Mouse (Mus musculus) midbrain, embryonic 13.5 days (tissue): ENCODE data around the gene 4933415F23Rik. TPM values are rescaled to one million over a fixed set of nuclear protein-coding genes. Genes with fewer than 3 reads are reported as not detected.
A peak's percentile ranks its signal among the peaks of the same experiment; 100 is the strongest.

Experiments
- ATAC-seq: fragments of 200-750 bp; cut with Nextera tagmentation; 2 replicates; pipeline ENCODE4 v1.8.0; 2017; ENCODE audit warnings: mild to moderate bottlenecking, moderate TSS enrichment, moderate library complexity
- H3K27ac ChIP-seq: fragments of 300-500 bp; sonication (generic); 2 replicates; pipeline ENCODE4 v1.5.1; 2015; ENCODE audit warnings: inconsistent platforms, mild to moderate bottlenecking, moderate library complexity
- H3K27me3 ChIP-seq: fragments of 300-500 bp; sonication (generic); 2 replicates; pipeline ENCODE4 v1.6.1; 2015; ENCODE audit warnings: mild to moderate bottlenecking, inconsistent platforms
- H3K36me3 ChIP-seq: fragments of 300-500 bp; sonication (generic); 2 replicates; pipeline ENCODE4 v1.6.1; 2015; ENCODE audit warnings: mild to moderate bottlenecking, inconsistent platforms
- H3K4me1 ChIP-seq: fragments of 300-500 bp; sonication (generic); replicated peaks from 2 replicates; pipeline ENCODE4 v1.6.1; 2015; ENCODE audit warnings: inconsistent platforms
- H3K4me2 ChIP-seq: fragments of 300-500 bp; sonication (generic); replicated peaks from 2 replicates; pipeline ENCODE4 v1.6.1; 2015; ENCODE audit warnings: moderate library complexity, mild to moderate bottlenecking, inconsistent platforms
- H3K4me3 ChIP-seq: fragments of 300-500 bp; sonication (generic); replicated peaks from 2 replicates; pipeline ENCODE4 v1.5.1; 2015; ENCODE audit warnings: mild to moderate bottlenecking, inconsistent platforms
- H3K9ac ChIP-seq: fragments of 300-500 bp; sonication (generic); replicated peaks from 2 replicates; pipeline ENCODE4 v1.6.1; 2015; ENCODE audit warnings: mild to moderate bottlenecking, inconsistent platforms
- H3K9me3 ChIP-seq: fragments of 300-500 bp; sonication (generic); 2 replicates; pipeline ENCODE4 v1.6.1; 2016; ENCODE audit warnings: mild to moderate bottlenecking, inconsistent platforms
- WGBS: fragments of 180-500 bp; shearing (Covaris S2); methylation state at CpG from one replicate; pipeline ENCODE4 v1.1.7; 2015; 5-methylcytosine and 5-hydroxymethylcytosine counted together
- polyA plus RNA-seq: library from polyadenylated mRNA; unstranded; fragments of >200 nt; fragmentation: Nextera tagmentation; extraction: Ambion mirVana; gene quantifications from 2 replicates; pipeline ENCODE4 v1.2.1, GENCODE M21; 2015

Gene 4933415F23Rik
- polyA plus RNA-seq, 1 experiment from 2014 or later = 0.08 TPM

GRCm38 (mm10) chr1:23097996-23098395 is 4.1 kb downstream of the 4933415F23Rik start:
- no peak for ATAC-seq
- Histone ChIP-seq H3K27me3 (no peaks in the 10 kb centered on the region), H3K9me3 (no peaks in the 10 kb centered on the region), H3K27ac (no peak overlapping the region), H3K4me1 (no peaks in the 10 kb centered on the region), H3K4me2 (no peak overlapping the region), H3K36me3 (no peaks in the 10 kb centered on the region), H3K4me3 (no peak overlapping the region), H3K9ac (no peak overlapping the region)
- WGBS = 88% methylated on average over 4 of the region's 4 CpGs

GRCm38 (mm10) chr1:23067715-23068114 is 34.3 kb downstream of the 4933415F23Rik start:
- Histone ChIP-seq H3K27me3 (no peaks in the 10 kb centered on the region), H3K9me3 (no peaks in the 10 kb centered on the region), H3K9ac (no peak overlapping the region), H3K4me1 (no peaks in the 10 kb centered on the region), H3K27ac (no peak overlapping the region), H3K4me3 (no peak overlapping the region), H3K36me3 (no peaks in the 10 kb centered on the region), H3K4me2 (no peak overlapping the region)
- no peak for ATAC-seq
- 86% methylated on average over 5 of the region's 5 CpGs for WGBS

GRCm38 (mm10) chr1:23064717-23065475 is 37.2 kb downstream of the 4933415F23Rik start:
- 71% methylated on average over 4 of the region's 4 CpGs for WGBS
- Histone ChIP-seq H3K4me1 (no peaks in the 10 kb centered on the region), H3K9ac (no peak overlapping the region), H3K9me3 (no peaks in the 10 kb centered on the region), H3K27ac (no peak overlapping the region), H3K36me3 (no peaks in the 10 kb centered on the region), H3K4me3 (no peak overlapping the region), H3K4me2 (no peak overlapping the region), H3K27me3 (no peaks in the 10 kb centered on the region)
- ATAC-seq = no peak

GRCm38 (mm10) chr1:23063946-23064345 is 38.1 kb downstream of the 4933415F23Rik start:
- Histone ChIP-seq H3K4me1 (no peaks in the 10 kb centered on the region), H3K9me3 (no peaks in the 10 kb centered on the region), H3K27ac (no peak overlapping the region), H3K36me3 (no peaks in the 10 kb centered on the region), H3K4me3 (no peak overlapping the region), H3K27me3 (no peaks in the 10 kb centered on the region), H3K9ac (no peak overlapping the region), H3K4me2 (no peak overlapping the region)
- no peak for ATAC-seq
- 75% methylated on average over 2 of the region's 2 CpGs for WGBS

- Histone ChIP-seq H3K4me3 (no peak overlapping the region), H3K27ac (no peak overlapping the region), H3K36me3 (no peaks in the 10 kb centered on the region), H3K27me3 (no peaks in the 10 kb centered on the region), H3K9ac (no peak overlapping the region), H3K4me2 (no peak overlapping the region), H3K4me1 (no peaks in the 10 kb centered on the region), H3K9me3 (no peaks in the 10 kb centered on the region)
- ATAC-seq = peak; percentile 94
- WGBS = 31% methylated on average over 14 of the region's 14 CpGs
Measured at GRCm38 (mm10) chr1:23061614-23062373, 40.3 kb downstream of the 4933415F23Rik start.

- Histone ChIP-seq H3K27me3 (no peaks in the 10 kb centered on the region), H3K27ac (no peak overlapping the region), H3K4me2 (no peak overlapping the region), H3K9ac (no peak overlapping the region), H3K4me1 (no peaks in the 10 kb centered on the region), H3K36me3 (no peaks in the 10 kb centered on the region), H3K4me3 (no peak overlapping the region), H3K9me3 (no peaks in the 10 kb centered on the region)
- ATAC-seq = no peak
- 89% methylated on average over 9 of the region's 9 CpGs for WGBS
Measured at GRCm38 (mm10) chr1:23060056-23060455, 42.0 kb downstream of the 4933415F23Rik start.
